Mouse (Mus musculus): Measurements from ENCODE around the gene Osmr. TPM values are rescaled to one million over a fixed set of nuclear protein-coding genes. Genes with fewer than 3 reads are reported as not detected.

Gene Osmr
- 0.99 and 1.6 TPM in 2 replicates for polyA plus RNA-seq (2014; fragmentation: Nextera tagmentation; extraction: Ambion mirVana)

DNA sequence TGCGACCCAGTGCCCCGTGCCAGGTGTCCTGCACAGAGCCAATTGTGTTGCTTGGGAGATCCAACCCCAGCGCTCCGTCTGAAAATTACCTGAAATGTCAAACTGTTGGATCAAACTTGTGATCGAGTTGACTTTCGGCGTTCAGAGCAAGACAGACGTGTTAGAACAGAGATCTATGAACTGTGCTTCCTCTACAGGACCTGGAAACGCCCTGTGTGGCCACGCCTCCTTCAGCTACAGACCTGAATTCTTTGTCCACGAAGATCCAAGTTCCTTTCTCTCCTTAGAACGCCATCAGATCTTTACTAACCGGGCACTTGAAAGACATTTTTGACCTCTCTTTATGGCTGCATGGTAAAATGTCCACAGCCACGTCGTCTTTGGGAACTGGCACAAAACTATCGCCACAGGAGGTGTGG, at the start of gene Osmr:
Osmr (minus strand) TSS at position 369 of the 419 bp plus-strand sequence.
- H3K4me1 ChIP-seq (replicated peaks; ENCODE audit: control insufficient read depth, insufficient read depth, low read length) = peaks cover 5% of the 10 kb centered on the region; the same call in 1 of the 2 replicates
- ATAC-seq (replicated peaks; ENCODE audit: low FRiP score, low TSS enrichment, low read depth) (peak; percentile 43; the same call in 1 of the 2 replicates), DNase-seq (ENCODE audit: low spot score) (no peak)
- no peak within 1 kb of the TSS for H3K27ac ChIP-seq (ENCODE audit: low read depth)
- H3K4me2 ChIP-seq (ENCODE audit: low read length) = peak within 1 kb of the TSS; percentile 69
- H3K4me3 ChIP-seq (ENCODE audit: low read depth, low read length) = peak within 1 kb of the TSS; percentile 35
- peaks cover 19% of the 10 kb centered on the region for H3K27me3 ChIP-seq (replicated peaks; ENCODE audit: control insufficient read depth, insufficient read depth, low read length)
- no peaks in the 10 kb centered on the region for H3K9me3 ChIP-seq (ENCODE audit: control insufficient read depth, low read length)
- 0 out of 2 replicates have a peak within 1 kb of the TSS, but pooled peaks have one; percentile 29 for H3K9ac ChIP-seq (ENCODE audit: low read length)
- WGBS = 10% methylated on average over 16 of the region's 16 CpGs
- no peaks in the 10 kb centered on the region for H3K36me3 ChIP-seq (ENCODE audit: control insufficient read depth, insufficient read depth, low read length)

- H3K36me3 ChIP-seq (ENCODE audit: control insufficient read depth, insufficient read depth, low read length) = no peaks in the 10 kb centered on the region
- no peak overlapping the region for H3K27ac ChIP-seq (ENCODE audit: low read depth)
- no peaks in the 10 kb centered on the region for H3K27me3 ChIP-seq (replicated peaks; ENCODE audit: control insufficient read depth, insufficient read depth, low read length)
- no peak overlapping the region for H3K4me3 ChIP-seq (ENCODE audit: low read depth, low read length)
- H3K9ac ChIP-seq (ENCODE audit: low read length) = no peak overlapping the region
- WGBS = 84% methylated on average over 6 of the region's 6 CpGs
- ATAC-seq (replicated peaks; ENCODE audit: low FRiP score, low TSS enrichment, low read depth) (no peak), DNase-seq (ENCODE audit: low spot score) (no peak)
- H3K4me2 ChIP-seq (ENCODE audit: low read length) = no peak overlapping the region
- 0 out of 2 replicates have a peak, but pooled peaks cover 2% of the 10 kb centered on the region for H3K9me3 ChIP-seq (ENCODE audit: control insufficient read depth, low read length)
- no peaks in the 10 kb centered on the region for H3K4me1 ChIP-seq (replicated peaks; ENCODE audit: control insufficient read depth, insufficient read depth, low read length)
These were observed 44.6 kb upstream of the Osmr start for GRCm38 (mm10) chr15:6919406-6919805.

GRCm38 (mm10) chr15:6914163-6914562, 39.4 kb upstream of the Osmr start:
- Histone ChIP-seq H3K9me3 (ENCODE audit: control insufficient read depth, low read length) (0 out of 2 replicates have a peak, but pooled peaks cover 2% of the 10 kb centered on the region), H3K4me1 (replicated peaks; ENCODE audit: control insufficient read depth, insufficient read depth, low read length) (peaks cover 9% of the 10 kb centered on the region; the same call in 1 of the 2 replicates), H3K27me3 (replicated peaks; ENCODE audit: control insufficient read depth, insufficient read depth, low read length) (peaks cover 2% of the 10 kb centered on the region; the same call in 1 of the 2 replicates), H3K4me3 (ENCODE audit: low read depth, low read length) (no peak overlapping the region), H3K36me3 (ENCODE audit: control insufficient read depth, insufficient read depth, low read length) (no peaks in the 10 kb centered on the region), H3K4me2 (ENCODE audit: low read length) (no peak overlapping the region), H3K9ac (ENCODE audit: low read length) (no peak overlapping the region), H3K27ac (ENCODE audit: low read depth) (no peak overlapping the region)
- WGBS = 94% methylated on average over 6 of the region's 6 CpGs
- DNase-seq (ENCODE audit: low spot score) = no peak
- ATAC-seq (replicated peaks; ENCODE audit: low FRiP score, low TSS enrichment, low read depth) = no peak

- Histone ChIP-seq H3K27ac (ENCODE audit: low read depth) (no peak overlapping the region), H3K27me3 (replicated peaks; ENCODE audit: control insufficient read depth, insufficient read depth, low read length) (peaks cover 7% of the 10 kb centered on the region; the same call in 1 of the 2 replicates), H3K36me3 (ENCODE audit: control insufficient read depth, insufficient read depth, low read length) (no peaks in the 10 kb centered on the region), H3K4me1 (replicated peaks; ENCODE audit: control insufficient read depth, insufficient read depth, low read length) (peaks cover 9% of the 10 kb centered on the region; the same call in 1 of the 2 replicates), H3K9ac (ENCODE audit: low read length) (no peak overlapping the region), H3K9me3 (ENCODE audit: control insufficient read depth, low read length) (no peaks in the 10 kb centered on the region), H3K4me3 (ENCODE audit: low read depth, low read length) (no peak overlapping the region), H3K4me2 (ENCODE audit: low read length) (peak overlapping the region; percentile 24; the same call in 1 of the 2 replicates)
- ATAC-seq (replicated peaks; ENCODE audit: low FRiP score, low TSS enrichment, low read depth) (peak; percentile 89), DNase-seq (ENCODE audit: low spot score) (peak; percentile 96)
- WGBS = 2% methylated on average over 11 of the region's 11 CpGs
These were observed 34.9 kb upstream of the Osmr start for GRCm38 (mm10) chr15:6909669-6910068.

DNA sequence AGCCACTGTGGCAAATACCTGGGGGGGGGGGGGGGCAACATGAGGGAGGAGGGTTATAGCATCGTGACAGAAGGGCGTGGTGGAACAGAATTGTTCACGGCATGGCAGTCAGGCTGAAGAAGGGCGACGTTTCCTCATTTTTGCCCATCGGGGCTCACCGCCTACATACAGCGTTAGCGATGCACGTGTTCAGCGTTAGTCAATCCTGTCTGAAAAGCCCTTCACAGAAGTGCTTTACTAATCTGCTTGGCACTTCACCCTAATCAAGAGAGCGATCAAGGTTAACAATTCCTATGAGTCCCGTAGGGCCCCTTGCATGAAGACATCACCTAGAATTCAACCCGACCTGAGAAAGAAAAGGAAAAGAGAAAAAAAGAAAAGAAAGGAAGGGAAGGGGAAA, 34.3 kb upstream of the Osmr start:
- H3K9ac ChIP-seq (ENCODE audit: low read length) = no peak overlapping the region
- ATAC-seq (replicated peaks; ENCODE audit: low FRiP score, low TSS enrichment, low read depth) = no peak
- no peaks in the 10 kb centered on the region for H3K9me3 ChIP-seq (ENCODE audit: control insufficient read depth, low read length)
- 62% methylated on average over 14 of the region's 14 CpGs for WGBS
- no peak overlapping the region; the same call in 1 of the 2 replicates for H3K4me2 ChIP-seq (ENCODE audit: low read length)
- H3K4me3 ChIP-seq (ENCODE audit: low read depth, low read length) = no peak overlapping the region
- H3K27me3 ChIP-seq (replicated peaks; ENCODE audit: control insufficient read depth, insufficient read depth, low read length) = peaks cover 7% of the 10 kb centered on the region; the same call in 1 of the 2 replicates
- DNase-seq (ENCODE audit: low spot score) = no peak
- H3K4me1 ChIP-seq (replicated peaks; ENCODE audit: control insufficient read depth, insufficient read depth, low read length) = peaks cover 9% of the 10 kb centered on the region; the same call in 1 of the 2 replicates
- H3K36me3 ChIP-seq (ENCODE audit: control insufficient read depth, insufficient read depth, low read length) = no peaks in the 10 kb centered on the region
- H3K27ac ChIP-seq (ENCODE audit: low read depth) = no peak overlapping the region

- ATAC-seq (replicated peaks; ENCODE audit: low FRiP score, low TSS enrichment, low read depth) (no peak), DNase-seq (ENCODE audit: low spot score) (no peak)
- Histone ChIP-seq H3K27ac (ENCODE audit: low read depth) (no peak overlapping the region), H3K4me3 (ENCODE audit: low read depth, low read length) (no peak overlapping the region), H3K4me2 (ENCODE audit: low read length) (no peak overlapping the region), H3K9me3 (ENCODE audit: control insufficient read depth, low read length) (no peaks in the 10 kb centered on the region), H3K4me1 (replicated peaks; ENCODE audit: control insufficient read depth, insufficient read depth, low read length) (peaks cover 9% of the 10 kb centered on the region; the same call in 1 of the 2 replicates), H3K27me3 (replicated peaks; ENCODE audit: control insufficient read depth, insufficient read depth, low read length) (peaks cover 7% of the 10 kb centered on the region; the same call in 1 of the 2 replicates), H3K9ac (ENCODE audit: low read length) (no peak overlapping the region), H3K36me3 (ENCODE audit: control insufficient read depth, insufficient read depth, low read length) (no peaks in the 10 kb centered on the region)
- WGBS = 66% methylated on average over 5 of the region's 5 CpGs
These were observed 33.8 kb upstream of the Osmr start for GRCm38 (mm10) chr15:6908601-6909000.

GRCm38 (mm10) chr15:6906260-6907047, 31.7 kb upstream of the Osmr start:
- Histone ChIP-seq H3K27me3 (replicated peaks; ENCODE audit: control insufficient read depth, insufficient read depth, low read length) (peaks cover 7% of the 10 kb centered on the region; the same call in 1 of the 2 replicates), H3K9me3 (ENCODE audit: control insufficient read depth, low read length) (no peaks in the 10 kb centered on the region), H3K9ac (ENCODE audit: low read length) (no peak overlapping the region), H3K27ac (ENCODE audit: low read depth) (no peak overlapping the region), H3K4me2 (ENCODE audit: low read length) (no peak overlapping the region), H3K36me3 (ENCODE audit: control insufficient read depth, insufficient read depth, low read length) (no peaks in the 10 kb centered on the region), H3K4me1 (replicated peaks; ENCODE audit: control insufficient read depth, insufficient read depth, low read length) (peaks cover 7% of the 10 kb centered on the region; the same call in 1 of the 2 replicates), H3K4me3 (ENCODE audit: low read depth, low read length) (no peak overlapping the region)
- DNase-seq (ENCODE audit: low spot score) (no peak), ATAC-seq (replicated peaks; ENCODE audit: low FRiP score, low TSS enrichment, low read depth) (no peak)
- 74% methylated on average over 19 of the region's 19 CpGs for WGBS

DNA sequence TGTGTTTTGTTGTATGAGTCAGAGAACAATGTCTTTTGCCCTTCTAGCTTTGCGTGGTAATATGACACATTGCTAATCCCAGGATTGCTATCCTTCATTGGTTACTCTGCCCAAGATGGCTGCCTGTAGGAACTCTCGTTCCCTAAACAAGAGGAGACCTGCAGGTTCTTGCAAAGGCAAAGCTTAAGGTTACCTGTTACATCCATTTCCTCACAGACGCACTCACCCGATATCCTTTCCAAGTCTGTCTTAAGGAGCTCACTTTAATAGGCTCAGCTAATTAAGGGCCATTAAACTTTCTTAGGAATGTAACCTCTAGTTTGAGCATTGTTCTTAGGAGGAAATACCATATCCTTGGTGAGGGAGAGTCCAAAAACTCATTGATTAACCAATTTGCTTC, 31.0 kb upstream of the Osmr start:
- Histone ChIP-seq H3K9me3 (ENCODE audit: control insufficient read depth, low read length) (no peaks in the 10 kb centered on the region), H3K27ac (ENCODE audit: low read depth) (no peak overlapping the region), H3K9ac (ENCODE audit: low read length) (no peak overlapping the region), H3K4me3 (ENCODE audit: low read depth, low read length) (no peak overlapping the region), H3K4me2 (ENCODE audit: low read length) (no peak overlapping the region), H3K4me1 (replicated peaks; ENCODE audit: control insufficient read depth, insufficient read depth, low read length) (peaks cover 7% of the 10 kb centered on the region; the same call in 1 of the 2 replicates), H3K27me3 (replicated peaks; ENCODE audit: control insufficient read depth, insufficient read depth, low read length) (peaks cover 7% of the 10 kb centered on the region; the same call in 1 of the 2 replicates), H3K36me3 (ENCODE audit: control insufficient read depth, insufficient read depth, low read length) (no peaks in the 10 kb centered on the region)
- DNase-seq (ENCODE audit: low spot score) (no peak), ATAC-seq (replicated peaks; ENCODE audit: low FRiP score, low TSS enrichment, low read depth) (no peak)
- WGBS = 89% methylated on average over 4 of the region's 4 CpGs
